Mouse (Mus musculus) lung, embryonic 16.5 days (tissue): ENCODE measurements around the gene Ndufs3. TPM values are rescaled to one million over a fixed set of nuclear protein-coding genes. Genes with fewer than 3 reads are reported as not detected.
A peak's percentile ranks its signal among the peaks of the same experiment; 100 is the strongest.

Experiments
- ATAC-seq: fragments of 200-750 bp; cut with Nextera tagmentation; 2 replicates; pipeline ENCODE4 v1.8.0; 2017; ENCODE audit warnings: low read depth, mild to moderate bottlenecking, moderate library complexity
- H3K27ac ChIP-seq: fragments of 300-500 bp; sonication (generic); 2 replicates; pipeline ENCODE4 v1.5.1; 2014; ENCODE audit warnings: mild to moderate bottlenecking, control low read depth, low read length
- H3K27me3 ChIP-seq: fragments of 300-500 bp; sonication (generic); 2 replicates; pipeline ENCODE4 v1.6.1; 2014; ENCODE audit warnings: low read depth, low read length, mixed read lengths; ENCODE audit not compliant: control insufficient read depth, insufficient read depth
- H3K36me3 ChIP-seq: fragments of 300-500 bp; sonication (generic); 2 replicates; pipeline ENCODE4 v1.6.1; 2014; ENCODE audit warnings: low read length; ENCODE audit not compliant: control insufficient read depth, insufficient read depth
- H3K4me1 ChIP-seq: fragments of 300-500 bp; sonication (generic); replicated peaks from 2 replicates; pipeline ENCODE4 v1.6.1; 2014; ENCODE audit warnings: low read length, mixed read lengths; ENCODE audit not compliant: control insufficient read depth, insufficient read depth
- H3K4me2 ChIP-seq: fragments of 300-500 bp; sonication (generic); 2 replicates; pipeline ENCODE4 v1.6.1; 2014; ENCODE audit warnings: low read depth, low read length, control low read depth
- H3K4me3 ChIP-seq: fragments of 300-500 bp; sonication (generic); 2 replicates; pipeline ENCODE4 v1.5.1; 2014; ENCODE audit warnings: mild to moderate bottlenecking, low read length, control low read depth
- H3K9ac ChIP-seq: fragments of 300-500 bp; sonication (generic); 2 replicates; pipeline ENCODE4 v1.6.1; 2014; ENCODE audit warnings: low read length, control low read depth
- H3K9me3 ChIP-seq: fragments of 300-500 bp; sonication (generic); 2 replicates; pipeline ENCODE4 v1.6.1; 2016; ENCODE audit warnings: low read length; ENCODE audit not compliant: control insufficient read depth
- whole genome bisulfite sequencing: fragments of 180-500 bp; shearing (Covaris S2); extraction: QIAGEN DNeasy Blood & Tissue Kit; methylation state at CpG from one replicate; pipeline ENCODE4 v1.1.7; 2014; 5-methylcytosine and 5-hydroxymethylcytosine counted together
- polyA plus RNA-seq: library from polyadenylated mRNA; unstranded; fragments of >200 nt; fragmentation: Nextera tagmentation; extraction: Ambion mirVana; gene quantifications from 2 replicates; pipeline ENCODE4 v1.2.1, GENCODE M21; 2015

Gene Ndufs3
- 201 and 203 TPM in 2 replicates for polyA plus RNA-seq

- H3K36me3 ChIP-seq: peaks cover 21% of the 10 kb centered on the region
- H3K27me3 ChIP-seq: no peaks in the 10 kb centered on the region
- H3K9ac ChIP-seq: peak within 1 kb of the TSS; percentile 93
- peak within 1 kb of the TSS; percentile 72 for H3K4me2 ChIP-seq
- H3K4me1 ChIP-seq: peaks cover 19% of the 10 kb centered on the region
- peak within 1 kb of the TSS; percentile 81 for H3K4me3 ChIP-seq
- ATAC-seq: peak; percentile 94
- WGBS: under 1% methylated on average over 43 of the region's 43 CpGs
- H3K27ac ChIP-seq: peak within 1 kb of the TSS; percentile 87
- H3K9me3 ChIP-seq: no peaks in the 10 kb centered on the region
Observed at GRCm38 (mm10) chr2:90904076-90904855, at the start of gene Ndufs3, which contains the start of gene Kbtbd4. Ndufs3 (minus strand) TSS chr2:90904827. Kbtbd4 (plus strand) TSS chr2:90904740.

GRCm38 (mm10) chr2:90953461-90953860, 48.8 kb upstream of the Ndufs3 start:
- no peaks in the 10 kb centered on the region for H3K9me3 ChIP-seq
- no peaks in the 10 kb centered on the region for H3K27me3 ChIP-seq
- no peak overlapping the region for H3K4me3 ChIP-seq
- WGBS: 47% methylated on average over 3 of the region's 3 CpGs
- 0 out of 2 replicates have a peak, but pooled peaks cover under 1% of the 10 kb centered on the region for H3K36me3 ChIP-seq
- H3K4me2 ChIP-seq: no peak overlapping the region
- H3K9ac ChIP-seq: no peak overlapping the region
- no peaks in the 10 kb centered on the region for H3K4me1 ChIP-seq
- ATAC-seq: no peak
- H3K27ac ChIP-seq: no peak overlapping the region

- Histone ChIP-seq H3K9me3 (no peaks in the 10 kb centered on the region), H3K4me3 (no peak overlapping the region), H3K27me3 (no peaks in the 10 kb centered on the region), H3K36me3 (0 out of 2 replicates have a peak, but pooled peaks cover 2% of the 10 kb centered on the region), H3K27ac (no peak overlapping the region), H3K4me2 (no peak overlapping the region), H3K4me1 (no peaks in the 10 kb centered on the region), H3K9ac (no peak overlapping the region)
- ATAC-seq: no peak
Observed at GRCm38 (mm10) chr2:90950582-90951194, 46.1 kb upstream of the Ndufs3 start.

- no peaks in the 10 kb centered on the region for H3K4me1 ChIP-seq
- H3K36me3 ChIP-seq: 0 out of 2 replicates have a peak, but pooled peaks cover 2% of the 10 kb centered on the region
- no peaks in the 10 kb centered on the region for H3K27me3 ChIP-seq
- no peak overlapping the region for H3K4me3 ChIP-seq
- no peak overlapping the region for H3K9ac ChIP-seq
- 87% methylated on average over 5 of the region's 5 CpGs for WGBS
- H3K4me2 ChIP-seq: no peak overlapping the region
- ATAC-seq: no peak
- no peaks in the 10 kb centered on the region for H3K9me3 ChIP-seq
- H3K27ac ChIP-seq: no peak overlapping the region
Observed at GRCm38 (mm10) chr2:90950149-90950548, 45.5 kb upstream of the Ndufs3 start.

GRCm38 (mm10) chr2:90941744-90942143, 37.1 kb upstream of the Ndufs3 start:
- Histone ChIP-seq H3K4me1 (peaks cover 15% of the 10 kb centered on the region), H3K4me2 (peak overlapping the region; percentile 73), H3K9me3 (no peaks in the 10 kb centered on the region), H3K27me3 (no peaks in the 10 kb centered on the region), H3K9ac (no peak overlapping the region), H3K27ac (no peak overlapping the region), H3K4me3 (peak overlapping the region; percentile 95), H3K36me3 (no peaks in the 10 kb centered on the region)
- 47% methylated on average over 2 of the region's 2 CpGs for WGBS
- ATAC-seq: no peak

- under 1% methylated on average over 106 of the region's 113 CpGs for WGBS
- Histone ChIP-seq H3K9me3 (no peaks in the 10 kb centered on the region), H3K9ac (peak within 1 kb of the TSS; percentile 87), H3K4me2 (peak within 1 kb of the TSS; percentile 73), H3K36me3 (no peaks in the 10 kb centered on the region), H3K4me1 (peaks cover 15% of the 10 kb centered on the region), H3K27ac (peak within 1 kb of the TSS; percentile 89), H3K4me3 (peak within 1 kb of the TSS; percentile 95), H3K27me3 (no peaks in the 10 kb centered on the region)
- ATAC-seq: peak; percentile 98
Observed at GRCm38 (mm10) chr2:90940233-90941229, 35.9 kb upstream of the Ndufs3 start, which contains the start of gene Celf1. Celf1 (plus strand) TSS chr2:90940382.

GRCm38 (mm10) chr2:90939750-90940149, 35.1 kb upstream of the Ndufs3 start:
- WGBS: 36% methylated on average over 8 of the region's 8 CpGs
- H3K9me3 ChIP-seq: no peaks in the 10 kb centered on the region
- H3K36me3 ChIP-seq: no peaks in the 10 kb centered on the region
- no peaks in the 10 kb centered on the region for H3K27me3 ChIP-seq
- peak overlapping the region; percentile 87 for H3K9ac ChIP-seq
- peak; percentile 21; the same call in 1 of the 2 replicates for ATAC-seq
- peak overlapping the region; percentile 89 for H3K27ac ChIP-seq
- peak overlapping the region; percentile 95 for H3K4me3 ChIP-seq
- peak overlapping the region; percentile 73 for H3K4me2 ChIP-seq
- peaks cover 15% of the 10 kb centered on the region for H3K4me1 ChIP-seq

GRCm38 (mm10) chr2:90938362-90938761, 33.7 kb upstream of the Ndufs3 start:
- 69% methylated on average over 3 of the region's 3 CpGs for WGBS
- H3K27ac ChIP-seq: no peak overlapping the region
- no peak overlapping the region for H3K9ac ChIP-seq

More at GRCm38 (mm10) chr2:90938362-90938761, 33.7 kb upstream of the Ndufs3 start:
- H3K36me3 ChIP-seq: no peaks in the 10 kb centered on the region
- H3K9me3 ChIP-seq: no peaks in the 10 kb centered on the region
- ATAC-seq: no peak
- no peak overlapping the region for H3K4me2 ChIP-seq
- no peak overlapping the region for H3K4me3 ChIP-seq
- H3K27me3 ChIP-seq: no peaks in the 10 kb centered on the region
- peaks cover 15% of the 10 kb centered on the region for H3K4me1 ChIP-seq
